Mouse (Mus musculus) G1E (cell line): ENCODE measurements around the gene Mst1.

ENCODE experiments used
- CTCF ChIP-seq: IDR thresholded peaks from 2 replicates; pipeline ENCODE4 v1.5.1; 2012; ENCODE audit warnings: low read depth, low read length, inconsistent platforms, mixed read lengths
- GATA1 ChIP-seq: IDR thresholded peaks from 2 replicates; pipeline ENCODE4 v1.6.1; 2012; ENCODE audit warnings: borderline replicate concordance, low read length, inconsistent platforms, mixed read lengths
- POLR2AphosphoS5 ChIP-seq: IDR thresholded peaks from 2 replicates; pipeline ENCODE4 v1.6.1; 2012; ENCODE audit warnings: low read depth, low read length, inconsistent platforms; ENCODE audit not compliant: insufficient replicate concordance
- TAL1 ChIP-seq: conservative IDR thresholded peaks from 2 replicates; pipeline ENCODE4 v1.6.1; 2012; ENCODE audit warnings: low read depth, low read length, inconsistent platforms, mixed read lengths

DNA sequence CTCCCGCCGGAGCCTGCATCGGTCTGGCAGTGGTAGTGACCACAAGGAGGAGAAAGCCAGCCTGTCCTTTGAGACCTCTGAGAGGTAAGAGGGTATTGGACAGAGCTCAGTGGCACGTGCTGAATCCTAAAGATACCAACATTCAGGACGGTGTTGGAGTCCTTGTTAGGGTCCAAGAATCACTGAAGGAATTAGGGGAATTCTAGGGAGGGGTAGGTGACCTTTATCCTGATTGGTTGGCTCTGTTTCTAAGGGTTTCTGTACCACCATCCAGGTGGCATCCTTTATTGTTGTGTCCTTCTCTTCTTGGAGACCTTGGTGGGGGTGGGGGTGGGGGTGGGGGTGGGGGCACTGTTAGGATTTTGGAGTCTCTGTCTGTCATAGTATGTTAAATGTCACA, 48.1 kb upstream of the Mst1 start:
- TF ChIP-seq POLR2AphosphoS5 (no peak), GATA1 (no peak), CTCF (no peak), TAL1 (no peak)
